Mouse (Mus musculus) limb, embryonic 14.5 days (tissue): ENCODE results near the gene Nlrp3. TPM values are rescaled to one million over a fixed set of nuclear protein-coding genes. Genes with fewer than 3 reads are reported as not detected.
A peak's percentile ranks its signal among the peaks of the same experiment; 100 is the strongest.

Source experiments
- ATAC-seq: fragments of 200-750 bp; cut with Nextera tagmentation; 2 replicates; pipeline ENCODE4 v1.8.0; 2017; ENCODE audit warnings: low read depth, moderate number of reproducible peaks, moderate TSS enrichment; ENCODE audit not compliant: low FRiP score
- DNase-seq: peaks from one replicate; pipeline ENCODE4 v3.0.0-alpha.2; 2015; ENCODE audit warnings: low spot score
- H3K27ac ChIP-seq: fragments of 300-500 bp; sonication (generic); replicated peaks from 2 replicates; pipeline ENCODE4 v1.5.1; 2014; ENCODE audit warnings: low read depth, mild to moderate bottlenecking, low read length, moderate library complexity, mixed read lengths
- H3K27me3 ChIP-seq: fragments of 300-500 bp; sonication (generic); 2 replicates; pipeline ENCODE4 v1.6.1; 2014; ENCODE audit warnings: low read length, mixed read lengths; ENCODE audit not compliant: control insufficient read depth, insufficient read depth
- H3K36me3 ChIP-seq: fragments of 300-500 bp; sonication (generic); 2 replicates; pipeline ENCODE4 v1.6.1; 2014; ENCODE audit warnings: mild to moderate bottlenecking, low read length, moderate library complexity, mixed read lengths; ENCODE audit not compliant: control insufficient read depth, insufficient read depth
- H3K4me1 ChIP-seq: fragments of 300-500 bp; sonication (generic); 2 replicates; pipeline ENCODE4 v1.6.1; 2014; ENCODE audit warnings: antibody characterized with exemption, low read length, mixed read lengths; ENCODE audit not compliant: control insufficient read depth, insufficient read depth
- H3K4me2 ChIP-seq: fragments of 300-500 bp; sonication (generic); replicated peaks from 2 replicates; pipeline ENCODE4 v1.6.1; 2014; ENCODE audit warnings: low read depth, mild to moderate bottlenecking, low read length, moderate library complexity; ENCODE audit not compliant: severe bottlenecking
- H3K4me3 ChIP-seq: fragments of 300-500 bp; sonication (generic); replicated peaks from 2 replicates; pipeline ENCODE4 v1.5.1; 2014; ENCODE audit warnings: low read length
- H3K9ac ChIP-seq: fragments of 300-500 bp; sonication (generic); 2 replicates; pipeline ENCODE4 v1.6.1; 2014; ENCODE audit warnings: mild to moderate bottlenecking, low read depth, low read length, moderate library complexity; ENCODE audit not compliant: severe bottlenecking
- H3K9me3 ChIP-seq: fragments of 300-500 bp; sonication (generic); 2 replicates; pipeline ENCODE4 v1.6.1; 2016; ENCODE audit warnings: low read length; ENCODE audit not compliant: control insufficient read depth
- POLR2A ChIP-seq: fragments of 200-500 bp; IDR thresholded peaks from 2 replicates; pipeline ENCODE4 v1.8.0; 2012; ENCODE audit warnings: inconsistent platforms, mild to moderate bottlenecking, moderate library complexity, borderline replicate concordance; ENCODE audit not compliant: insufficient read depth, insufficient read length; ENCODE audit errors: extremely low read depth
- WGBS: fragments of 180-500 bp; shearing (Covaris S2); extraction: QIAGEN DNeasy Blood & Tissue Kit; methylation state at CpG from one replicate; pipeline ENCODE4 v1.1.7; 2014; 5-methylcytosine and 5-hydroxymethylcytosine counted together
- polyA plus RNA-seq, 2 experiments: library from polyadenylated mRNA; depleted of rRNA in 1 of 2; stranded (reverse) in 1 of 2; unstranded in 1 of 2; fragments of >200 nt; fragmentation: Nextera tagmentation in 1 of 2; extraction: Ambion mirVana in 1 of 2; gene quantifications; 2 replicates each; pipeline versions ENCODE4 v1.2.1 to v1.2.3; 2012 to 2014

Gene Nlrp3
- polyA plus RNA-seq, 2 experiments = 0.48 to 0.57 TPM

DNA sequence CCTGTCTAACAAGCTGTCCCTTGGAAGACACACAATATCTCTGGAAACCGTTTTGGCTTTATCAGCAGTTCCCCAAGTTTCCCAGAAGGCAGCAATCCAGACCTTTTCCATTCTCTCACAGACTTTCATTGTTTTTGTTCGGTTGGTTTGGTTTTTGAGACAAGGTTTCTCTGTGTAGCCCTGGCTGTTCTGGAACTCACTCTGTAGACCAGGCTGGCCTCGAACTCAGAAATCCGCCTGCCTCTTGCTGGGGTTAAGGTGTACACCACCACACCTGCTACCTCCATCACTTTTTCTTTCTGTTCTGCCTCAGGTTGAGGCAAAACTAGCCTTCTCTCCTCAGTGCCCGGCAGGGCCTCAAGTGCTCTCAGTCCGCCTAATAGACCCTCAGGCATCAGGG is 27.0 kb upstream of the Nlrp3 start:
- no peak for TF ChIP-seq POLR2A
- no peaks in the 10 kb centered on the region for H3K9me3 ChIP-seq
- H3K9ac ChIP-seq = no peak overlapping the region
- H3K27ac ChIP-seq = peak overlapping the region; percentile 55
- no peak for ATAC-seq
- no peak for DNase-seq
- H3K4me2 ChIP-seq = no peak overlapping the region
- H3K4me1 ChIP-seq = no peaks in the 10 kb centered on the region
- 50% methylated on average over 6 of the region's 6 CpGs for WGBS
- peaks cover 8% of the 10 kb centered on the region for H3K36me3 ChIP-seq
- no peak overlapping the region for H3K4me3 ChIP-seq
- H3K27me3 ChIP-seq = no peaks in the 10 kb centered on the region

DNA sequence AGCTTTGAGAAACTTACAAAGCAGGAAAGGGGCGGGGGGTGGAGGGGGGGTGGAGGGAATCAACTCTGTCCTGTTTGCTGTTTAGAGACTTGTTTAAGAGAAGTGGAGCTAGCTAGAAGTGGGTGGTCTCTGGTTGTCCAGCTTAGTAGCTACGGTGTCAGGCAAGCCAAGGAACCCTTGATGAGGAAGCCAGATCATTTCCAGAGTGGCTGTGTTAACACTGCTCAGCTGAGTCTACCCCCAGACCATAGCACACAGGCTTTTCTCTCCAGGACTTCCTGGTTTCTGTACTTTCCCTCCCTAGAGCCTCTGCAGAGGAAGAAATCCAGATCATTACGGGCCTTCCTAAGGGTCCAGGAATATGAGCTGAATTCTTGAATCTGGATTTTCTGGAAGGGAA is 26.6 kb upstream of the Nlrp3 start:
- ATAC-seq = peak; percentile 60
- Histone ChIP-seq H3K27me3 (no peaks in the 10 kb centered on the region), H3K9ac (no peak overlapping the region), H3K9me3 (no peaks in the 10 kb centered on the region), H3K4me1 (no peaks in the 10 kb centered on the region), H3K36me3 (peaks cover 8% of the 10 kb centered on the region), H3K4me3 (no peak overlapping the region), H3K27ac (peak overlapping the region; percentile 55), H3K4me2 (no peak overlapping the region)
- 24% methylated on average over 3 of the region's 3 CpGs for WGBS
- DNase-seq = peak; percentile 15
- no peak for TF ChIP-seq POLR2A

GRCm38 (mm10) chr11:59517441-59517840 is 23.9 kb upstream of the Nlrp3 start:
- Histone ChIP-seq H3K4me1 (no peaks in the 10 kb centered on the region), H3K4me2 (no peak overlapping the region), H3K36me3 (no peaks in the 10 kb centered on the region), H3K9me3 (no peaks in the 10 kb centered on the region), H3K4me3 (no peak overlapping the region), H3K27ac (no peak overlapping the region), H3K9ac (no peak overlapping the region), H3K27me3 (no peaks in the 10 kb centered on the region)
- WGBS = 96% methylated on average over 1 of the region's 1 CpGs
- DNase-seq = no peak
- ATAC-seq = no peak
- no peak for TF ChIP-seq POLR2A

GRCm38 (mm10) chr11:59518226-59518625 is 23.1 kb upstream of the Nlrp3 start:
- DNase-seq = no peak
- no peak overlapping the region for H3K9ac ChIP-seq
- no peaks in the 10 kb centered on the region for H3K27me3 ChIP-seq
- no peak for TF ChIP-seq POLR2A
- no peaks in the 10 kb centered on the region for H3K4me1 ChIP-seq
- no peaks in the 10 kb centered on the region for H3K9me3 ChIP-seq
- H3K27ac ChIP-seq = no peak overlapping the region
- 56% methylated on average over 10 of the region's 10 CpGs for WGBS
- no peak for ATAC-seq
- no peaks in the 10 kb centered on the region for H3K36me3 ChIP-seq
- H3K4me3 ChIP-seq = no peak overlapping the region
- H3K4me2 ChIP-seq = no peak overlapping the region

GRCm38 (mm10) chr11:59519741-59520495 is 21.4 kb upstream of the Nlrp3 start:
- WGBS = 61% methylated on average over 6 of the region's 6 CpGs
- TF ChIP-seq POLR2A = no peak
- Histone ChIP-seq H3K4me3 (no peak overlapping the region), H3K4me1 (no peaks in the 10 kb centered on the region), H3K27me3 (no peaks in the 10 kb centered on the region), H3K9me3 (0 out of 2 replicates have a peak, but pooled peaks cover 3% of the 10 kb centered on the region), H3K9ac (no peak overlapping the region), H3K36me3 (no peaks in the 10 kb centered on the region), H3K27ac (no peak overlapping the region), H3K4me2 (no peak overlapping the region)
- DNase-seq (no peak), ATAC-seq (no peak)
